8 mouse cellular contexts compared by ENCODE assay signal in the genomic region with DNA sequence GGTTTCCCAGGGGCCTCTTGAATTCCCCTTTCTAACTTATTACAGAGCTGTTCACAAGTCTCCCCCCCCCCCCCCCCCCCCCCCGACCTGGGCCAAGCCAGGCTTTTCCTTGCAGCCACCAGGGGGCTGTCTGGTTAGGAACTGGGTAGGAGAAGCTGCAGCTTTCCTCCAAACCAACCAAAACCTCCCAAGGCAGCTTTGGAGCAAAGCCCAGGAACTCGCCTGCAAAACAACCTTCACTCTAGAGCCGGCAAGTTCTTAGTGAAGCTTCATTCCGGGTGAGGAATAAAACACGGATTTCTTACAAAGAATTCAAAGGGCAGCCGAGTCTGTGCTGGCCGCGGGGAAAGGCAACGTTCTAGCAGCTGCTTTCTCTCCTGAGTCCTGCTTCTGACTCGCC. TPM values are rescaled to one million over a fixed set of nuclear protein-coding genes. Genes with fewer than 3 reads are reported as not detected.
DNase-seq lines count a peak whose midpoint lies in the region; ATAC-seq and TF ChIP-seq lines count a peak whose summit lies in the region.

No protein-coding gene starts in this region.

- under 1% methylated on average over 9 of the region's 10 CpGs for WGBS in intestine, postnatal 0 days

- H3K9ac ChIP-seq in intestine, postnatal 0 days (ENCODE audit: low read depth, low read length): no peak overlapping the region

- peak; percentile 50 for ATAC-seq in granulocyte monocyte progenitor cell, adult 5-6 weeks (replicated peaks; ENCODE audit: poor library complexity, severe bottlenecking)
- ATAC-seq in intestine, postnatal 0 days: peak; percentile 48; the same call in 1 of the 2 replicates
- ATAC-seq in megakaryocyte-erythroid progenitor cell, adult 5-6 weeks (replicated peaks; ENCODE audit: low FRiP score, low TSS enrichment, poor library complexity, severe bottlenecking): peak; percentile 72
- no peak for ATAC-seq in erythroid progenitor cell, adult 5-6 weeks (replicated peaks; ENCODE audit: low FRiP score, poor library complexity, severe bottlenecking)

- peak overlapping the region; percentile 67 for H3K27ac ChIP-seq in intestine, postnatal 0 days (ENCODE audit: low read depth, low read length)

- peak overlapping the region; percentile 73 for H3K4me3 ChIP-seq in intestine, postnatal 0 days (ENCODE audit: low read depth, low read length)

- H3K36me3 ChIP-seq in intestine, postnatal 0 days (ENCODE audit: control insufficient read depth, insufficient read depth): no peaks in the 10 kb centered on the region

- no peaks in the 10 kb centered on the region for H3K4me1 ChIP-seq in intestine, postnatal 0 days (replicated peaks; ENCODE audit: control insufficient read depth, insufficient read depth, low read length)

- H3K4me2 ChIP-seq in intestine, postnatal 0 days (replicated peaks; ENCODE audit: low read depth): peak overlapping the region; percentile 93

- peak; percentile 86 for DNase-seq in adrenal gland, adult 8-10 months
- peak; percentile 77 for DNase-seq in embryo, embryonic 9.5 days (ENCODE audit: extremely low spot score)
- peak; percentile 73 to 95 for DNase-seq in left cerebral cortex, postnatal 25 days (ENCODE audit: low spot score in 2 of 2)
- DNase-seq in right cerebral cortex, postnatal 14 days: peak; percentile 83

- peak; percentile 69 for TF ChIP-seq CTCF in intestine, postnatal 0 days (IDR thresholded peaks at IDR 0.05; ENCODE audit: low read depth)

- H3K27me3 ChIP-seq in intestine, postnatal 0 days (replicated peaks; ENCODE audit: control insufficient read depth, insufficient read depth, low read length): no peaks in the 10 kb centered on the region; the same call in 1 of the 2 replicates

- no peaks in the 10 kb centered on the region for H3K9me3 ChIP-seq in intestine, postnatal 0 days (ENCODE audit: control insufficient read depth)

- intact Hi-C loops in left cerebral cortex, postnatal 25 days (cut with DNase I): loop anchor here (1.0 to 10.0 kb wide), 3 partner anchors 227 to 506 kb away; no protein-coding TSS in a partner anchor

RNA-seq across cellular contexts. Expression of gene Thrb, which starts 1.0 kb away (rescaled TPM):
- total RNA-seq in adrenal gland, adult 8-10 months (2022): 10 to 100 TPM; 36.3 to 86.4 (median 64.4) TPM
- 0.17 and 0.49 TPM in 2 replicates for total RNA-seq in granulocyte monocyte progenitor cell, adult 5-6 weeks (2014; fragmentation: Nextera tagmentation)
- total RNA-seq in granulocyte monocyte progenitor cell, adult 5-6 weeks (2017): 1.4 and 1.5 TPM in 2 replicates
- 5.8 and 7.0 TPM in 2 replicates for polyA plus RNA-seq in intestine, postnatal 0 days (2015; fragmentation: Nextera tagmentation; extraction: Ambion mirVana)
- total RNA-seq in left cerebral cortex, postnatal 25 days (2021): 10 to 100 TPM; 78.6 to 85.3 TPM
- total RNA-seq in megakaryocyte-erythroid progenitor cell, adult 5-6 weeks (2014; fragmentation: Nextera tagmentation): 0.28 TPM in 1 of 2 replicates, not detected in the other
- 0.11 and 0.28 TPM in 2 replicates for total RNA-seq in megakaryocyte-erythroid progenitor cell, adult 5-6 weeks (2017)
- total RNA-seq in erythroid progenitor cell, adult 5-6 weeks (2015; ENCODE audit: low replicate concordance): not detected in 2 replicates
- total RNA-seq in erythroid progenitor cell, adult 5-6 weeks (2017; ENCODE audit: low replicate concordance): 0.64 and 0.91 TPM in 2 replicates

Comparison
In these comparisons a context has a peak if more than half of its experiments do, and no peak if none do; other contexts are left out.
1. RNA of gene Thrb, which starts 1.0 kb away (total RNA-seq): 36.3 to 86.4 TPM in adrenal gland, adult 8-10 months and 78.6 to 85.3 TPM in left cerebral cortex, postnatal 25 days; 0.17 to 1.5 TPM in granulocyte monocyte progenitor cell, adult 5-6 weeks, 0.64 to 0.91 TPM in erythroid progenitor cell, adult 5-6 weeks and 0.11 to 0.28 TPM in megakaryocyte-erythroid progenitor cell, adult 5-6 weeks; every median in the first group is over 10 times any median in the second.
2. Peak in every context shown above with its lines, with median percentiles within 50 percentile points of each other: DNase-seq.